Mouse (Mus musculus) ES-E14 (cell line): ENCODE measurements around the gene Grin2b. TPM values are rescaled to one million over a fixed set of nuclear protein-coding genes. Genes with fewer than 3 reads are reported as not detected.
"Not testable (repeated sequence)": the region's sequence is repeated elsewhere in the genome, so short reads cannot be mapped to it uniquely, and the experiment has no call there.

Source experiments
- DNase-seq: peaks from one replicate; pipeline ENCODE4 v3.0.0-alpha.2; 2013; ENCODE audit warnings: low read depth, low spot score
- H3K27ac ChIP-seq: 2 replicates; pipeline ENCODE4 v1.5.1; 2012; ENCODE audit warnings: low read depth, mild to moderate bottlenecking, low read length, moderate library complexity, mixed read lengths; ENCODE audit not compliant: poor library complexity, insufficient read depth, severe bottlenecking
- H3K36me3 ChIP-seq: 2 replicates; pipeline ENCODE4 v1.6.1; 2012; ENCODE audit warnings: mild to moderate bottlenecking, low read length, moderate library complexity, mixed read lengths; ENCODE audit not compliant: control insufficient read depth, poor library complexity, insufficient read depth, severe bottlenecking
- H3K4me1 ChIP-seq, 2 experiments: fragments of 150-350 bp in 1 of 2; sonication (generic) in 1 of 2; 2 replicates each; pipeline ENCODE4 v1.6.1; 2012; ENCODE audit warnings: low read length in 2 of 2, mild to moderate bottlenecking in 1 of 2, mixed read lengths in 1 of 2; ENCODE audit not compliant: control insufficient read depth in 2 of 2, insufficient read depth in 2 of 2, poor library complexity in 1 of 2
- H3K4me3 ChIP-seq, 2 experiments: fragments of 150-350 bp in 1 of 2; sonication (generic) in 1 of 2; 2 replicates each; pipeline ENCODE4 v1.5.1; 2012; ENCODE audit warnings: low read length in 2 of 2, low read depth in 1 of 2, mild to moderate bottlenecking in 1 of 2, mixed read lengths in 1 of 2; ENCODE audit not compliant: insufficient read depth in 1 of 2, poor library complexity in 1 of 2, severe bottlenecking in 1 of 2
- H3K9ac ChIP-seq: 2 replicates; pipeline ENCODE4 v1.6.1; 2012; ENCODE audit warnings: low read depth, mild to moderate bottlenecking, low read length, mixed read lengths; ENCODE audit not compliant: poor library complexity, insufficient read depth, severe bottlenecking
- H3K9me3 ChIP-seq: fragments of 150-350 bp; sonication (generic); 2 replicates; pipeline ENCODE4 v1.6.1; 2012; ENCODE audit warnings: low read depth, mild to moderate bottlenecking, low read length; ENCODE audit not compliant: control insufficient read depth, insufficient read depth
- CHD2 ChIP-seq: IDR thresholded peaks from 2 replicates; pipeline ENCODE4 v1.6.1; 2014; ENCODE audit warnings: mild to moderate bottlenecking, low read depth, low read length, inconsistent platforms
- HCFC1 ChIP-seq: IDR thresholded peaks from 2 replicates; pipeline ENCODE4 v1.6.1; 2012; ENCODE audit warnings: low read length, inconsistent platforms, borderline replicate concordance; ENCODE audit not compliant: insufficient read depth
- MAFK ChIP-seq: IDR thresholded peaks from 2 replicates; pipeline ENCODE4 v1.6.1; 2014; ENCODE audit warnings: mild to moderate bottlenecking, low read depth, low read length, inconsistent platforms; ENCODE audit not compliant: insufficient read depth
- ZC3H11A ChIP-seq: IDR thresholded peaks from 2 replicates; pipeline ENCODE4 v1.6.1; 2012; ENCODE audit warnings: low read depth, mild to moderate bottlenecking, inconsistent platforms, low read length, borderline replicate concordance
- ZNF384 ChIP-seq: IDR thresholded peaks from 2 replicates; pipeline ENCODE4 v1.6.1; 2012; ENCODE audit warnings: low read depth, low read length, inconsistent platforms
- in situ Hi-C, 2 experiments: fragments of 600-800 bp; cut with MboI; formaldehyde crosslinking; loops; one replicate each; pipeline ENCODE4 v1.15.1; 2025; ENCODE audit warnings: low sequenced_read_pairs in 2 of 2, inconsistent platforms in 1 of 2; ENCODE audit not compliant: unreplicated experiment in 2 of 2
- total RNA-seq: library from RNA; depleted of rRNA; stranded (reverse); fragments of 300-350 nt; gene quantifications from 2 replicates; pipeline ENCODE4 v1.2.3, GENCODE M21; 2012

Gene Grin2b
- total RNA-seq, 1 experiment, result 1.2 TPM

DNA sequence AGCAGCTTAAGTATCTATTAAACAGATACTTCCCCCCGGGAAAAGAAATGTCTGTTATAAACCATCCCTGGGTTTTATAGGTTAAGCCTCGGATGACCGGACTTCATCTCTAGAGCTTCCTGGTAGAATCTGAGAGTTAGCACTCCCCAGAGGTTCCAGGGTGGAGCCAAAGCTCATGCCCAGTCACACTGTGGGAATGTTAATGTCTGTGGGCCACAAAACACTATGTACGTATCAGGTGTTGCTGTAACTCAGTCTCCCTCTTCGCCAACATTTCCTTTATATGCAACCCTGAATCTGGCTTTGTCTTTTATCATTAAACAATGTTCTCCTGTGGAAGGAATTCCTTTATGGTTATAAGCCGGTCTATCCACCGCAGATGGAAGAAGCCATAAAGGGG lies 343.9 kb downstream of the Grin2b start:
- in situ Hi-C loops, result no loop called here
- no peak for DNase-seq

GRCm38 (mm10) chr6:135828976-135829375 lies 344.3 kb downstream of the Grin2b start:
- Histone ChIP-seq H3K9me3 (no peaks in the 10 kb centered on the region), H3K9ac (no peak overlapping the region), H3K4me1 (no peaks in the 10 kb centered on the region), H3K36me3 (no peaks in the 10 kb centered on the region), H3K27ac (no peak overlapping the region), H3K4me3 (no peak overlapping the region)
- DNase-seq, result no peak
- no peak for TF ChIP-seq CHD2
- TF ChIP-seq MAFK, result no peak
- TF ChIP-seq ZC3H11A, result no peak
- TF ChIP-seq ZNF384, result no peak
- TF ChIP-seq HCFC1, result no peak
- in situ Hi-C loops, result no loop called here

More for the DNA sequence above, 343.9 kb downstream of the Grin2b start:
- Histone ChIP-seq H3K4me1 (no peaks in the 10 kb centered on the region), H3K9me3 (no peaks in the 10 kb centered on the region), H3K36me3 (no peaks in the 10 kb centered on the region), H3K4me3 (no peak overlapping the region), H3K9ac (no peak overlapping the region), H3K27ac (no peak overlapping the region)
- TF ChIP-seq ZC3H11A, result no peak
- TF ChIP-seq CHD2, result no peak
- no peak for TF ChIP-seq HCFC1
- no peak for TF ChIP-seq MAFK
- TF ChIP-seq ZNF384, result no peak

DNA sequence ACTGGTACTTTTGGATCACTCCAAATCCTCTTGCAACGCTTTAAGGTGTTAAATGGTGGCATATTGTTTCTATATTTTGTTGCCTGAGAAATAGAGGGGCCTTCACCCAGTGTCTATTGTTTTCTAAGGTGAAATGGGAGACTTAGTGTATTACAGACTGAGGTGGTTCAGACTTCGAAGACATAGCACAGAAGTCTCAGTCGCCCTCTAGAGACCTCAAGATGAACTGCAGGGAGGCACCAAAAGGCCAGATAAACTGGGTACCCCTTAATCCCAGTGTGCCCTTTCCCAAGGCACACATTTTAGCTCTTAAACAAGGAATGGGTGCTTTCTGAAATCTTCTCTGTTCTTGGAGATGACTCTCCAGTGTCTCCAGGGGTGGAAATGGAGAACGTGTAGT lies 345.4 kb downstream of the Grin2b start:
- Histone ChIP-seq H3K4me1 (no peaks in the 10 kb centered on the region), H3K4me3 (no peak overlapping the region), H3K36me3 (no peaks in the 10 kb centered on the region), H3K9me3 (no peaks in the 10 kb centered on the region), H3K27ac (no peak overlapping the region), H3K9ac (no peak overlapping the region)
- DNase-seq, result no peak
- TF ChIP-seq ZC3H11A (peak; percentile 56; the same call in 1 of the 2 replicates), HCFC1 (no peak), CHD2 (no peak)
- in situ Hi-C loops, result no loop called here

DNA sequence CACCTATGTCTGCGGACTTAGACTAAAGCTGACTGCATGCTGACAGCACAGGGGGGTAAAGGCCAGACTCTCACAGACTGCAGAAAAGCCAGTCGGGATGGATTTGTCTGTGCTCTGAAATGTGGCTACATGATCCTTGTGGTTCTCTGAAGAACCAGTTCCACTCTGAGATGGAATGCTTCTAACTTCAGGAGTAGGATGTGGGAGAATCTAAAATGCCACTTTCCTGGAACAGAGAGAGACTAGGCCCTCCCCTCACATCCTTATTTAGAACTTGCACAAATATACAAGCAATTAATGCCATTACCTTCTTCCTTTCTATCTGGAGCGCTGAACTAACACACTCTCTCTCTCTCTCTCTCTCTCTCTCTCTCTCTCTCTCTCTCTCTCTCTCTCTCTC lies 346.0 kb downstream of the Grin2b start:
- H3K27ac ChIP-seq, result no peak overlapping the region
- H3K9me3 ChIP-seq, result no peaks in the 10 kb centered on the region
- in situ Hi-C loops, result no loop called here
- peak overlapping the region in 1 of 2 experiments; percentile 18; a peak in 1 of 4 replicates for H3K4me3 ChIP-seq
- DNase-seq, result no peak
- TF ChIP-seq ZNF384 (no peak), MAFK (no peak), HCFC1 (no peak), CHD2 (no peak), ZC3H11A (no peak)
- H3K36me3 ChIP-seq, result no peaks in the 10 kb centered on the region
- no peak overlapping the region for H3K9ac ChIP-seq
- no peaks in the 10 kb centered on the region for H3K4me1 ChIP-seq

DNA sequence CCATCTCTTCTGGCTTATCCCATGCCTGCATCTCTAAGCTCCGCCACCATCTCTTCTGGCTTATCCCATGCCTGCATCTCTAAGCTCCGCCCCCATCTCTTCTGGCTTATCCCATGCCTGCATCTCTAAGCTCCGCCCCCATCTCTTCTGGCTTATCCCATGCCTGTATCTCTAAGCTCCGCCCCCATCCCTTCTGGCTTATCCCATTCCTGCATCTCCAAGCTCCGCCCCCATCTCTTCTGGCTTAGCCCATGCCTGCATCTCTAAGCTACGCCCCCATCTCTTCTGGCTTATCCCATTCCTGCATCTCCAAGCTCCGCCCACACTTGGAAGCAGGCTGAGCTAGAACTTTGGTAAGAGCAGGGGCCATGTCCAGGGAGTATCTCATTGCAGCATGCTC lies 346.5 kb downstream of the Grin2b start:
- in situ Hi-C loops, result not testable (repeated sequence)

More for the DNA sequence above, 346.5 kb downstream of the Grin2b start:
- H3K36me3 ChIP-seq, H3K9ac ChIP-seq, H3K4me1 ChIP-seq, H3K27ac ChIP-seq, H3K9me3 ChIP-seq: not testable (repeated sequence)
- H3K4me3 ChIP-seq, result peak overlapping the region in 1 of 2 experiments; percentile 58; a peak in 2 of 4 replicates
- DNase-seq, result peak; percentile 94
